Mouse (Mus musculus) embryonic facial prominence, embryonic 15.5 days (tissue): ENCODE data around the gene Syde1. TPM values are rescaled to one million over a fixed set of nuclear protein-coding genes. Genes with fewer than 3 reads are reported as not detected.

Experiments
- polyA plus RNA-seq: library from polyadenylated mRNA; unstranded; fragments of >200 nt; fragmentation: Nextera tagmentation; extraction: Ambion mirVana; gene quantifications from 2 replicates; pipeline ENCODE4 v1.2.1, GENCODE M21; 2015

The Syde1 gene
- polyA plus RNA-seq, 1 experiment from 2014 or later: 20.2 TPM

Other genes with a start within 250 kb of the Syde1 start
- gene Agpat3, start 239.5 kb downstream of the Syde1 start, polyA plus RNA-seq: 99.7 and 105 TPM in 2 replicates
- 292 and 298 TPM in 2 replicates for gene Rrp1, start 178.9 kb downstream of the Syde1 start, polyA plus RNA-seq
- gene Cstb, start 166.3 kb downstream of the Syde1 start, polyA plus RNA-seq: 265 and 273 TPM in 2 replicates
- 12.7 and 14.1 TPM in 2 replicates for gene Pdxk, start 127.0 kb downstream of the Syde1 start, polyA plus RNA-seq
- 0.21 TPM in 1 of 2 replicates, not detected in the other for gene Olfr1358, start 74.5 kb downstream of the Syde1 start, polyA plus RNA-seq
- gene Ilvbl, start 17.6 kb downstream of the Syde1 start, polyA plus RNA-seq: 69.2 and 75.6 TPM in 2 replicates
- gene Olfr1357, start 26.1 kb upstream of the Syde1 start, polyA plus RNA-seq: 0.09 TPM in 1 of 2 replicates, not detected in the other
- gene Casp14, start 126.3 kb upstream of the Syde1 start, polyA plus RNA-seq: 23.5 and 37.2 TPM in 2 replicates
- 0.15 TPM in 1 of 2 replicates, not detected in the other for gene Ccdc105, start 161.1 kb upstream of the Syde1 start, polyA plus RNA-seq
- gene Slc1a6, start 188.5 kb upstream of the Syde1 start, polyA plus RNA-seq: 0.97 and 1.2 TPM in 2 replicates